Mouse (Mus musculus): ENCODE measurements around the gene Zfp618. TPM values are rescaled to one million over a fixed set of nuclear protein-coding genes. Genes with fewer than 3 reads are reported as not detected.

The Zfp618 gene
- total and polyA plus RNA-seq, 3 experiments: not detected

- Histone ChIP-seq H3K27ac (ENCODE audit: control insufficient read depth, low read depth, low read length) (no peak overlapping the region), H3K79me2 (ENCODE audit: control insufficient read depth, insufficient read depth, low read length, poor library complexity) (no peaks in the 10 kb centered on the region), H3K9ac (ENCODE audit: control insufficient read depth, low read depth, low read length, poor library complexity, severe bottlenecking) (no peak overlapping the region), H3K9me3 (replicated peaks; ENCODE audit: insufficient read depth, low read length) (no peaks in the 10 kb centered on the region), H3K36me3 (ENCODE audit: control insufficient read depth in 1 of 2, insufficient read depth in 2 of 2, low read length in 2 of 2) (no peaks in the 10 kb centered on the region), H3K4me3 (ENCODE audit: control insufficient read depth in 1 of 2, insufficient read depth in 1 of 2, low read depth in 2 of 2, low read length in 2 of 2) (no peak overlapping the region), H3K27me3 (ENCODE audit: control insufficient read depth in 1 of 2, insufficient read depth in 2 of 2, low read length in 2 of 2) (no peaks in the 10 kb centered on the region), H3K4me1 (ENCODE audit: control insufficient read depth in 1 of 2, insufficient read depth in 2 of 2, low read length in 2 of 2) (no peaks in the 10 kb centered on the region)
- TF ChIP-seq MYC (IDR thresholded peaks at IDR 0.05; ENCODE audit: low read depth, low read length): no peak
- TF ChIP-seq NRF1 (IDR thresholded peaks at IDR 0.05; ENCODE audit: insufficient read depth, low read depth, low read length, poor library complexity, severe bottlenecking): no peak
- TF ChIP-seq EP300 (IDR thresholded peaks at IDR 0.05; ENCODE audit: low read depth in 1 of 2, low read length in 2 of 2): no peak
- no peak for DNase-seq (ENCODE audit: low read depth, low spot score)
Measured at GRCm38 (mm10) chr4:63024098-63024497, 58.7 kb downstream of the Zfp618 start.

GRCm38 (mm10) chr4:63024734-63025256, 59.4 kb downstream of the Zfp618 start:
- no peak overlapping the region for H3K27ac ChIP-seq (ENCODE audit: control insufficient read depth, low read depth, low read length)
- H3K27me3 ChIP-seq (ENCODE audit: control insufficient read depth in 1 of 2, insufficient read depth in 2 of 2, low read length in 2 of 2): no peaks in the 10 kb centered on the region
- H3K9ac ChIP-seq (ENCODE audit: control insufficient read depth, low read depth, low read length, poor library complexity, severe bottlenecking): no peak overlapping the region
- no peaks in the 10 kb centered on the region for H3K79me2 ChIP-seq (ENCODE audit: control insufficient read depth, insufficient read depth, low read length, poor library complexity)
- H3K36me3 ChIP-seq (ENCODE audit: control insufficient read depth in 1 of 2, insufficient read depth in 2 of 2, low read length in 2 of 2): no peaks in the 10 kb centered on the region
- H3K4me1 ChIP-seq (ENCODE audit: control insufficient read depth in 1 of 2, insufficient read depth in 2 of 2, low read length in 2 of 2): no peaks in the 10 kb centered on the region
- no peaks in the 10 kb centered on the region for H3K9me3 ChIP-seq (replicated peaks; ENCODE audit: insufficient read depth, low read length)
- no peak for DNase-seq (ENCODE audit: low read depth, low spot score)
- no peak overlapping the region for H3K4me3 ChIP-seq (ENCODE audit: control insufficient read depth in 1 of 2, insufficient read depth in 1 of 2, low read depth in 2 of 2, low read length in 2 of 2)
- TF ChIP-seq CHD2 (IDR thresholded peaks at IDR 0.05; ENCODE audit: low read length): no peak
- TF ChIP-seq MEF2A (IDR thresholded peaks at IDR 0.05; ENCODE audit: extremely low read depth, insufficient replicate concordance, low read depth, low read length, poor library complexity, severe bottlenecking): no peak

DNA sequence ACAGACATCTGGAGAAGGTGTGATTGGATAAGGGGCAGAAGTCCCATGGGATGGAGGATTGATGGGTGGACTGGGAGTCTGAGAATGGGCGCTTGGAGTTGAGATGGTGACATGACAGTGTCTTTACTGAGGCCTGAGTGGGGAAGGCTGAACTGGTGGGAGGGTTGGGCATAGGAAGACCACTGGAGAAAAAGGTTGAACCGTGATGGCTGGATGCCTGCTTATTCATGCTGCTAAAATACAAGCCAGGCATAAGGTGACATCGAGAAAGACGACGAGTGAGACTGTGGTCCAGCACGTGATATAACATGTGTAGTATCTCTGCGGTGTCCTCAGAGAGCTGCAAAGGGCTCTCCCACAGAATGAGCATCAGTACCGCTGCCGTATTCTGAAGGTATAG, 59.9 kb downstream of the Zfp618 start:
- DNase-seq (ENCODE audit: low read depth, low spot score): no peak
- no peaks in the 10 kb centered on the region for H3K36me3 ChIP-seq (ENCODE audit: control insufficient read depth in 1 of 2, insufficient read depth in 2 of 2, low read length in 2 of 2)
- H3K79me2 ChIP-seq (ENCODE audit: control insufficient read depth, insufficient read depth, low read length, poor library complexity): no peaks in the 10 kb centered on the region
- no peak overlapping the region for H3K27ac ChIP-seq (ENCODE audit: control insufficient read depth, low read depth, low read length)
- no peak overlapping the region for H3K9ac ChIP-seq (ENCODE audit: control insufficient read depth, low read depth, low read length, poor library complexity, severe bottlenecking)
- no peaks in the 10 kb centered on the region for H3K27me3 ChIP-seq (ENCODE audit: control insufficient read depth in 1 of 2, insufficient read depth in 2 of 2, low read length in 2 of 2)
- no peak for TF ChIP-seq RAD21 (IDR thresholded peaks at IDR 0.05; ENCODE audit: low read depth, low read length)
- no peak for TF ChIP-seq CTCF (IDR thresholded peaks at IDR 0.05 in 2 of 3, conservative IDR thresholded peaks at IDR 0.05 in 1 of 3; ENCODE audit: control insufficient read depth in 1 of 3, insufficient read depth in 1 of 3, low read depth in 2 of 3, low read length in 3 of 3, poor library complexity in 1 of 3, severe bottlenecking in 1 of 3)
- no peak for TF ChIP-seq CHD2 (IDR thresholded peaks at IDR 0.05; ENCODE audit: low read length)
- no peak for TF ChIP-seq EP300 (IDR thresholded peaks at IDR 0.05; ENCODE audit: low read depth in 1 of 2, low read length in 2 of 2)
- no peak for TF ChIP-seq ZNF384 (IDR thresholded peaks at IDR 0.05; ENCODE audit: low read depth, low read length)
- TF ChIP-seq MYC (IDR thresholded peaks at IDR 0.05; ENCODE audit: low read depth, low read length): no peak
- no peak for TF ChIP-seq ZKSCAN1 (IDR thresholded peaks at IDR 0.05; ENCODE audit: low read depth, low read length)
- no peak for TF ChIP-seq E2F4 (IDR thresholded peaks at IDR 0.05; ENCODE audit: borderline replicate concordance, low read depth, low read length)
- TF ChIP-seq MAX (IDR thresholded peaks at IDR 0.05; ENCODE audit: low read length): no peak
- TF ChIP-seq MXI1 (IDR thresholded peaks at IDR 0.05; ENCODE audit: low read depth, low read length): no peak
- no peak for TF ChIP-seq ZMIZ1 (IDR thresholded peaks at IDR 0.05; ENCODE audit: low read depth, low read length)
- no peak for TF ChIP-seq USF2 (IDR thresholded peaks at IDR 0.05; ENCODE audit: borderline replicate concordance in 1 of 2, insufficient read depth in 1 of 2, low read depth in 1 of 2, low read length in 2 of 2)
- TF ChIP-seq ZC3H11A (IDR thresholded peaks at IDR 0.05; ENCODE audit: low read depth, low read length): no peak
- TF ChIP-seq SIN3A (IDR thresholded peaks at IDR 0.05; ENCODE audit: low read length): no peak
- no peak for TF ChIP-seq KAT2A (conservative IDR thresholded peaks at IDR 0.05; ENCODE audit: low read depth, low read length)
- no peak for TF ChIP-seq NELFE (IDR thresholded peaks at IDR 0.05; ENCODE audit: low read depth, low read length)
- no peak for TF ChIP-seq USF1 (IDR thresholded peaks at IDR 0.05; ENCODE audit: low read depth, low read length)
- no peak overlapping the region for H3K4me3 ChIP-seq (ENCODE audit: control insufficient read depth in 1 of 2, insufficient read depth in 1 of 2, low read depth in 2 of 2, low read length in 2 of 2)
- H3K9me3 ChIP-seq (replicated peaks; ENCODE audit: insufficient read depth, low read length): no peaks in the 10 kb centered on the region
- no peaks in the 10 kb centered on the region for H3K4me1 ChIP-seq (ENCODE audit: control insufficient read depth in 1 of 2, insufficient read depth in 2 of 2, low read length in 2 of 2)

Measured in MEL (cell line).